Comparison of ENCODE assay signal across 14 mouse cellular contexts in the genomic region with DNA sequence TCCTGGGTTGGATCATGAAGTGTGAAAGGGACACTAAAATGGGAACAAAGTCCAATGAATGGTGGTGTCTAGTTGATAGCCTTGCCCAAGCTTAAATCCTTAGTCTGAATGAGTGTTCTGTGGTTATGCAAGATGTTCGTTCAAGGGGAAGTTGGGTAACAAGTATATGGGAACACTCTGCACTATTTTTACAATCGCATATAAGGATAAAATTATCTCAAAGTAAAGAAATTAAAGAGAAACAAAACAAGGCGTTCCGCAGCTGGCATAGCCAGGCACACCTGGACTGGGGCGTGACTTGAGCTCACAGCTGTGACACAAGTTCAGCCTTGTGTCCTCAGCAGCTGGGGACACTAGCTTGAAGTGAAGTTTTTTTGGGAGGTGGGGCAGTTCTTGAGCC. TPM values are rescaled to one million over a fixed set of nuclear protein-coding genes. Genes with fewer than 3 reads are reported as not detected.
DNase-seq lines count a peak whose midpoint lies in the region; ATAC-seq lines count a peak whose summit lies in the region.
"Had no signal": no experiment of that assay in that cellular context is flagged by ENCODE, and none has a peak within 500 bp of the region (broad histone marks: within the 10 kb centered on the region; RNA-seq: fewer than 3 reads in every experiment).

No protein-coding gene starts in this region.

- H3K4me2 ChIP-seq in hindbrain, embryonic 13.5 days: no peak overlapping the region
- H3K4me2 ChIP-seq: lung, embryonic 15.5 days; neural tube, embryonic 15.5 days had no signal

- no peaks in the 10 kb centered on the region for H3K27me3 ChIP-seq in hindbrain, embryonic 13.5 days
- H3K27me3 ChIP-seq: lung, embryonic 15.5 days; neural tube, embryonic 15.5 days had no signal

- no peak overlapping the region for H3K27ac ChIP-seq in hindbrain, embryonic 13.5 days
- H3K27ac ChIP-seq: hindbrain, embryonic 10.5 days; lung, embryonic 15.5 days; neural tube, embryonic 15.5 days had no signal

- DNase-seq in gastrocnemius, adult 18-20 months (ENCODE audit: low spot score): peak; percentile 36
- no peak for DNase-seq in gastrocnemius, postnatal 10 days
- peak; percentile 62 for DNase-seq in 416B (ENCODE audit: low read depth)
- DNase-seq in cerebellum, postnatal 10 days: no peak
- DNase-seq in left cerebral cortex, adult 11 months (ENCODE audit: low spot score): no peak
- DNase-seq: kidney, adult 9 months had no signal

- no peak overlapping the region for H3K9ac ChIP-seq in hindbrain, embryonic 13.5 days
- H3K9ac ChIP-seq: lung, embryonic 15.5 days; neural tube, embryonic 15.5 days had no signal

- H3K4me3 ChIP-seq in hindbrain, embryonic 13.5 days: no peak overlapping the region
- H3K4me3 ChIP-seq: erythroblast, embryonic 14.5 days; hindbrain, embryonic 10.5 days; lung, embryonic 15.5 days; neural tube, embryonic 15.5 days had no signal

- ATAC-seq in hematopoietic stem cell, adult 5-6 weeks (replicated peaks in 1 of 2; ENCODE audit: insufficient read depth in 1 of 2, low FRiP score in 2 of 2, low TSS enrichment in 1 of 2, low read depth in 1 of 2, poor library complexity in 2 of 2, severe bottlenecking in 2 of 2): peak; percentile 77 to 81
- peak; percentile 48; the same call in 1 of the 2 replicates for ATAC-seq in neutrophil, adult 5-6 weeks (ENCODE audit: extremely low read depth, insufficient number of reproducible peaks, low FRiP score, poor library complexity, severe bottlenecking)
- no peak for ATAC-seq in hindbrain, embryonic 13.5 days (ENCODE audit: low FRiP score)

- no peaks in the 10 kb centered on the region for H3K4me1 ChIP-seq in hindbrain, embryonic 13.5 days (replicated peaks)
- H3K4me1 ChIP-seq: hindbrain, embryonic 10.5 days; neural tube, embryonic 15.5 days had no signal

- WGBS in hindbrain, embryonic 13.5 days: 95% methylated on average over 5 of the region's 5 CpGs

- H3K9me3 ChIP-seq in hindbrain, embryonic 13.5 days: no peaks in the 10 kb centered on the region
- H3K9me3 ChIP-seq: G1E; hindbrain, embryonic 10.5 days; lung, embryonic 15.5 days; neural tube, embryonic 15.5 days had no signal

- H3K36me3 ChIP-seq in hindbrain, embryonic 13.5 days: no peaks in the 10 kb centered on the region
- H3K36me3 ChIP-seq: G1E; hindbrain, embryonic 10.5 days; lung, embryonic 15.5 days; neural tube, embryonic 15.5 days had no signal

RNA-seq across cellular contexts. Expression of gene Psmc1, which starts 42.5 kb away (rescaled TPM):
- 100 to 1,000 TPM; 140 to 164 TPM for total RNA-seq in gastrocnemius, adult 18-20 months (2021)
- 100 to 1,000 TPM; 168 to 201 TPM for total RNA-seq in gastrocnemius, postnatal 10 days (2021)
- total RNA-seq in hematopoietic stem cell, adult 5-6 weeks (2017): 201 and 292 TPM in 2 replicates
- total RNA-seq in neutrophil, adult 5-6 weeks (2017): 76.6 and 118 TPM in 2 replicates
- polyA plus RNA-seq in hindbrain, embryonic 13.5 days (2015; fragmentation: Nextera tagmentation; extraction: Ambion mirVana): 282 and 285 TPM in 2 replicates

Comparison
In these comparisons a context has a peak if more than half of its experiments do, and no peak if none do; other contexts are left out.
1. DNase-seq: peak in gastrocnemius, adult 18-20 months (single experiment) and 416B (single experiment); none in gastrocnemius, postnatal 10 days (single experiment), cerebellum, postnatal 10 days (0 of 2) and left cerebral cortex, adult 11 months (single experiment).